Mouse (Mus musculus) heart, adult 9 months (tissue): ENCODE data around the gene Ffar1.
"Not testable (repeated sequence)": the region's sequence is repeated elsewhere in the genome, so short reads cannot be mapped to it uniquely, and the experiment has no call there.

ENCODE experiments used
- DNase-seq, 2 experiments: peaks; one replicate each; pipeline ENCODE4 v3.0.0; 2022; ENCODE audit warnings: low spot score in 2 of 2

Ffar1 gene

GRCm38 (mm10) chr7:30847934-30848333, 13.4 kb downstream of the Ffar1 start:
- no peak for DNase-seq

- DNase-seq, result no peak
Measured at GRCm38 (mm10) chr7:30847386-30847785, 14.0 kb downstream of the Ffar1 start.

GRCm38 (mm10) chr7:30846505-30847053, 14.8 kb downstream of the Ffar1 start:
- DNase-seq, result no peak

- no peak for DNase-seq
Measured at GRCm38 (mm10) chr7:30844676-30845297, 16.6 kb downstream of the Ffar1 start.

- DNase-seq, result no peak
Measured at GRCm38 (mm10) chr7:30842092-30842491, 19.3 kb downstream of the Ffar1 start.

- no peak for DNase-seq
Measured at GRCm38 (mm10) chr7:30841379-30841778, 20.0 kb downstream of the Ffar1 start.

- no peak for DNase-seq
Measured at GRCm38 (mm10) chr7:30840306-30840705, 21.1 kb downstream of the Ffar1 start.

GRCm38 (mm10) chr7:30837277-30837676, 24.1 kb downstream of the Ffar1 start:
- DNase-seq, result no peak

GRCm38 (mm10) chr7:30832684-30833083, 28.7 kb downstream of the Ffar1 start:
- DNase-seq, result not testable (repeated sequence)

- DNase-seq, result no peak
Measured at GRCm38 (mm10) chr7:30832261-30832660, 29.1 kb downstream of the Ffar1 start.

- no peak for DNase-seq
Measured at GRCm38 (mm10) chr7:30829428-30829827, 31.9 kb downstream of the Ffar1 start.

GRCm38 (mm10) chr7:30828871-30829270, 32.5 kb downstream of the Ffar1 start:
- not testable (repeated sequence) for DNase-seq

GRCm38 (mm10) chr7:30826660-30827059, 34.7 kb downstream of the Ffar1 start:
- no peak for DNase-seq

GRCm38 (mm10) chr7:30824306-30824705, 37.1 kb downstream of the Ffar1 start:
- DNase-seq, result no peak

- no peak for DNase-seq
Measured at GRCm38 (mm10) chr7:30823675-30824074, 37.7 kb downstream of the Ffar1 start, which contains the start of gene Ffar2. Ffar2 (minus strand) TSS chr7:30823775.

GRCm38 (mm10) chr7:30821532-30821931, 39.8 kb downstream of the Ffar1 start:
- DNase-seq, result peak in 1 of 2 experiments; percentile 1

GRCm38 (mm10) chr7:30820854-30821445, 40.4 kb downstream of the Ffar1 start:
- DNase-seq, result no peak

GRCm38 (mm10) chr7:30820131-30820530, 41.2 kb downstream of the Ffar1 start:
- no peak for DNase-seq

GRCm38 (mm10) chr7:30812291-30812807, 49.0 kb downstream of the Ffar1 start:
- DNase-seq, result no peak

- DNase-seq, result no peak
Measured at GRCm38 (mm10) chr7:30811757-30812290, 49.5 kb downstream of the Ffar1 start.

GRCm38 (mm10) chr7:30810319-30810718, 51.0 kb downstream of the Ffar1 start:
- DNase-seq, result no peak
